Mouse (Mus musculus): ENCODE results near the gene Daw1.

DNA sequence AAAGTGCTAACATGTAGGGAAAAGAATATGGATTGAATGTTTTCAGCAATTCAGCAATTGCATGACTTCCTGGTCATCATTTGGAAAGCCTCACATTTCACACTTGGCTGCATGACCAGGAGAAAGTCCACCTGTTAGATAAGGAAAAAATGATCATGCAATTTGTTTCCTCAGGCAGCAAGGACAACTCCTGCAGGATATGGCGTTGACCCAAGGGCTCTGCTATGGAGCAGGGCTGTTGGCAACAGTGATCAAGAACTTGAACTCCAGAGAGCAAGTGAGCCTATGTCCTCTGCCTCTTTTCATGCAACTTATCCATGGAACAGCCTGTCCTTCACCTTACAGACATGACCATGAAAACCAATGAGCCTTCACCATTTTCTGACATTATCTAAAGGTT lies 50.4 kb downstream of the Daw1 start:
- TF ChIP-seq CTCF (IDR thresholded peaks at IDR 0.05; ENCODE audit: low read depth, low read length) (no peak), POLR2A (IDR thresholded peaks at IDR 0.05; ENCODE audit: extremely low read depth, insufficient read depth, low read length) (no peak)

Measured in liver, adult 2 months (tissue).